Mouse (Mus musculus): Measurements from ENCODE around the gene 9430097D07Rik. TPM values are rescaled to one million over a fixed set of nuclear protein-coding genes. Genes with fewer than 3 reads are reported as not detected.
A peak's percentile ranks its signal among the peaks of the same experiment; 100 is the strongest.

The 9430097D07Rik gene
- total RNA-seq, 2 experiments from 2014 or later = not detected

DNA sequence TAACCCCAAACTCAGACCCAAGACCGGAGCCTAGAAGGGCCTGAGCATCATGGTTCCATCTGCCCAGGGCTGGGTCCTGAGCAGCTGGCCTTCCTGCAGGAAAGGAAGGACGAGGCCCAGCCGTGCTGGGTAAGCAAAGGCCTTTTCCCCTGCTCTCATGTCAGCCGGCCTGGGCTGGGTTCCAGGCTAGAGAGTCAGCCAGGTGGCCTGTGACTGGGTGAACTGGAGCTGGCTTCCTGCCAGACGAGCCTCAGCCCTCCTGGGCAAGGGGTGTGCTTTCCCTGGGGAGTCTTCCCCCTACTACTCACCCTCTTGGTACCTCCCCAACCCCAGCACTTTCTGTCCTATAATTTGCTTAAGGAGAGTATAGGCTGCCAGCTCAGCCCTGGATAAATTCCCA lies 7.3 kb downstream of the 9430097D07Rik start:
- ATAC-seq (replicated peaks; ENCODE audit: poor library complexity) = no peak

DNA sequence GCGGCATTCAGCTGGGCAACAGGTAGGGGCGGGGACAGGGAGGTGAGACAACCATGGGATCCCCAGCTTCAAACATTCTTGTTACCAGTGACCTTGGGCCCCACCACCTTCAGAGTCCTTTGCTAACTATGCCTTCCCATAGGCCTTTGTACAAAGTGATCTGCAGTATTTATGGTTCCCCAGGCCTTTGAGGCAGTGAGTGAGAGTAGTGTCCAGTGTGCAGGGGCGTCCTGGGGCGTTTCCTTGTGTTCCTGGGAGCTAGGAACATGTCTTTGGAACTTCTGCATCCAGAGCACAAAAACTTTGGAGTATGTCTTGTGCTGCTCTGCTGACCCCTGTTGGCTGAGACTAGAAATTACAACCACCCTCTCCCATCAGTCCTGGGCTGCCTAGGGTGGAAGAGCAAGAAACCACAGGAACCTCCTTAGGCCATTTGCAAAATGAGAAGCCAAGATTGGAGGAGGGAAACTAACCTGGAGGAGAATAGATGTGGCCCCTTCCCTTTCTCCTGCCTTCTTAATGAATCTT lies 8.9 kb downstream of the 9430097D07Rik start:
- peak; percentile 73 for ATAC-seq (replicated peaks; ENCODE audit: poor library complexity)

DNA sequence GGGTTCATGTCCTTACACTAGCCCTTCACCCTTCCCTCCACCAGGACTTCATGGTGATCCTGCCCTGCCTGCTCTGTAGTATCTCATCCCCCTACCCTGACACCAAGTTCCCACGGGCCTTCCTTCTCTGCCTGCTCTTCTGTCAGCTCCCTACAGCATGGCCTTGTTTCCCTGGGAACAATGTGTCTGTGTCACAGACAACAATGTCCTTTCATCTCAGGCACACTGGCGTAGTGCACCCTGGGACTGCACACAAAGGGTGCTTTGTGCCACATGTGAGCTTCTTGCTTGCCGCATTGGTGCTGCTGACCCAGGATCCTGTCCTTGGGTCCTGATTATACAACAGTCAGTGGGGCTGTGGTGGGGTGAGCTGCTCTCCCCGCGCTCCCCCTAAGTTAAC lies 15.9 kb downstream of the 9430097D07Rik start:
- no peak for ATAC-seq (replicated peaks; ENCODE audit: poor library complexity)

DNA sequence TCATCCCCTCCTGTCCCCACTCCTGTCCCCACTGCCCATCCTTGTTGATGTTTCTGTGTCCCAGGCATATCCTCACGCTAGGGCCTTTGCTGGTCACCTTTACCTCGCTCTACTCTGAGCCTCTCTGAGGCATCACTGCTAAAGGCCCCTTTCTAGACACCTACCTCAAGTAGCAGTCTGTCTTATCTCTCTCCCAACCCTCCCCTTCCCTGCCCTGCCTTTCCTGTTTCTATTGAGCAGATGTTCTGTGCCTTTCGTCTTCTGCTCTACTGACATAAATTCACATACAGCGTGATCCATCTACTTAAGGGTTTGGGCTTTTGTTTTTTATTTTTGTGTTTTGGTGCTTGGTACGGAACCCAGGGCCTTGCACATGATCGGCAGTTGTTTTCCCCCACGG lies 19.5 kb downstream of the 9430097D07Rik start:
- ATAC-seq (replicated peaks; ENCODE audit: poor library complexity) = no peak

DNA sequence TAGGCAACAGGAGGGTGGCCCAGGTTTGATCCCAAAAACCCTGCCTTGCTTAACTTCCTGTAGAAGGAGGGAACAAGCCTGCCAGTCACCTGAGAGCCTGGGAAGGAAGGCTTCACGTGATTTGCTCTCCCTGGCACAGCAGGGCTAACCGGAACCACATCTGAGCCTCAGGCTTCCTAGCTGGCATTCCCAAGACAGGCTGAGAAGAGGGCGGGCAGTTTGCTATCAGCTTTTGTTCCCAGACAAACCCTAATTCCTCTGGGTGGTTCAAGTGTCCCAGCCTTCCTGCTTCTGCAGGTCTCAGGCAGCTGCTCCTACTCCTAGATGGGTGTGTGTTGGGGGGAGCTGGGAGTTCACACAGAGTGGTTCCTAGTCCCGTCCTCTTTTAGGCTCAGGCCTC lies 20.0 kb downstream of the 9430097D07Rik start:
- no peak for ATAC-seq (replicated peaks; ENCODE audit: poor library complexity)

DNA sequence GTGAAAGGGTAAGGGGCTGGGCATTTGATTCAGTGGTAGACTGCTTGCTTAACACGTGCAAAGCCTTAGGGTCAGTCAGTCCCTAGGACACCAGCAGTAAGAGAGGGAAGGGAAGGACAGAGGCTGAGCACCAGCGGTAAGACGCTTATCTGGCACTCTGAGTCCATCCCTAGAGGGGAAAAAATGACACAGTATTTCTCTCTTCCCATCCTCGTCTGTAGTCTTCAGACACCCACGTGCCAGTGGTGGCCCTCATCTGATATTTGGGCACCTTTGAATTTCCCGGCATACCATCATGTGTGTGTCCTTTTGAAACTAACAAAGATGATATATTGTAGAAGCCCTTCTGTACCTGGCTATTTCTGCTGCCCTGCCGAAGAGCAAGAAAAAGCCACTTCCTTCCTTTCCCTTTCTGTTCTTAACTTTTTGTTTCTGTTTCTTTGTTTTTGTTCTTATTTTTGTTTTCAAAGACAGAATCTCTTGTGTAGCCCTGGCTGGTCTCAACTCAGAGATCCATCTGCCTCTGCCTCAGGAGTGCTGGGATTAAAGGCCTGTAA lies 21.8 kb downstream of the 9430097D07Rik start:
- ATAC-seq (replicated peaks; ENCODE audit: poor library complexity) = no peak

DNA sequence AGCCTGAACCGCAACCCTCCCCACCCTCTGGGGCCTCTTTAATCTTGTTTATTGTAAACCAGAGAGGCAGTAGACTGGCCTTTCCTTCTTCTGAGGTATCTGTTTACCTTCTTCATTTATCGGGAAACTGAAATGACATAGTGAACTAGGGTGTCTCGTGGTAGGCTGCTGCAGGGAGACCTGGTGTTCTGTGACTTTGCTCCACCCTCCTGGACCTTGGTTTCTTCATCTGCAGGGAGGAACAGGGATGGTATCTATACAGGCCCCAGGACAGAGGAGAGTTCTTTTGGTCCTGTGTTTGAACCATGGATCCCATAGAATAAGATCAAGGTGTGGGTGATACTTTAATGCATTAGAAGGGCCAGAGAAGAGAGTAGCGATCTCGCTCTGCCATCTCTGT lies 24.2 kb downstream of the 9430097D07Rik start:
- ATAC-seq (replicated peaks; ENCODE audit: poor library complexity) = no peak

DNA sequence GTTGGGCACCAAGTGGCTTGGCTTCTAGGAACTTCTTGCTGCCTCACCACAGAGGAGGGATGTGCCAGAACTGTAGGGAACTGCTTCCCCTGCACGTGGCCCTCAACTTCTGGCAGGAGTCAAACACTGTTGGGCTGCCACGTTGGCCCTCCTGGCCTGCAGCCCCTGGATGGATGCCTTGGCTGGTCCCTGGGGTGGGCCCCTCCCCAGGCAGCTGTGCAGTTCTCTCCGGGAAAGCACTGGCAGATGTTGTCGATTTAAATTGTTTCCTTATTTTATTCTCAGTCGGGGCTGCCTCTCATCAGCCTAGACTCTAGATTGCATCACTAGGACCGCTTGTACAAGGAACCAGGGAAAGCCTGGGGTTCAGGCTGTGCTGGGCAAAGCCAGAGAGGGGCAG lies 25.7 kb downstream of the 9430097D07Rik start:
- ATAC-seq (replicated peaks; ENCODE audit: poor library complexity) = 0 out of 2 replicates have a peak, but pooled peaks have one; percentile 29

DNA sequence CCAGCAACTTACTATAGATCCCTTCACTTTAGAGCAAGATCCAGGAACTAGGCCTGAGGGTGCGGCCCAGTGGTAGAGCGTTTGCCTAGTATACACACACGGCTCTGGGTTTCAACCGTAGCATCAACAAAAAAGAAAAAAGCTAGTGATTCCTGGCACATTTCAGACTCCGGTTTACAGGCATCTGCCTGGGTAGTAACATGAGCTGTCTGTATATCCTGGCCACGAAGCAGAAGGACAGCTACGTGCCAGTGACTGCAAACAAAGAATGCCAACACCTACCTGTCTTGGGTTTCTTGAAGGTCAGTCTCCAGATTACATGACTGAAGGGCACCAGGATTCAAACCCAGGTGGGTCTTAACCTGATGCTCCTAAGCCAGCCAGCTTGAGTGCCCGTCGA lies 26.3 kb downstream of the 9430097D07Rik start:
- ATAC-seq (replicated peaks; ENCODE audit: poor library complexity) = no peak

DNA sequence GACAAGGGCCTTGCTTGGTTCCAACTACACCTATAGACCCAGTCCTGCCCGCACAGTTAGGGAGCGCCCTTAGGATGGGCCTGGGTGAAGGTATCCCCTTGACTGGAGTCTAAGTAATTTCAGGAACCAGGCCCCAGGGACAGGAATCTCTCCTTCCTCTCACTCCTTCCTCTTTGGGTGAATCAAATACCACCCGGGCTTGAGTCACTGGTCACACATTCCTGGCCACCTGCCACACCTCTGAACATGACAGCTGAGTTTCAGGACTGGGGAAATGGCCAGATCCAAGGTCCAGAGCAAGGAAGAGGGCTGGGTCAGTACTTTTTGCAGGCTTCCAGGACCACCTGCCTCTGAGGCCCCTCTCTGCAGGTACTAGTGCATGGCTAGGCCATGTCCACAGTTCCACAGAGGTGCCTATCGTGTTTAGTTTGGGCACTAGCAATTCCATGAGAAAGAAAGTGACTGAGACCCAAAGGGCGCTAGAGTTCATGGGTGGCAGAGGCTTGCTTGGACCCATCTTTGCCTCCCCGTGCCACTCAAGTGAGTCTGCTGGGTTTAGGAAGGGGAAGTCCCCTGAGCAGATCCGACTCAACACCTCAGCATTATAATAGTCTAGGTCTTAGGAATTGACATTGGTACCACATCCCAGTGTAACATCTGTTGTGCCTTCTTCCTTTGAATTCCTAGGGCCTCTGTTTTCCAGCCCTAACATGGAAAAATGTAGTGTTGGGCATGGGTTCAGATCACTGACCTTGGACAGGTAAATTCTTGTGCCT lies 27.3 kb downstream of the 9430097D07Rik start:
- ATAC-seq (replicated peaks; ENCODE audit: poor library complexity) = peak; percentile 35; the same call in 1 of the 2 replicates

DNA sequence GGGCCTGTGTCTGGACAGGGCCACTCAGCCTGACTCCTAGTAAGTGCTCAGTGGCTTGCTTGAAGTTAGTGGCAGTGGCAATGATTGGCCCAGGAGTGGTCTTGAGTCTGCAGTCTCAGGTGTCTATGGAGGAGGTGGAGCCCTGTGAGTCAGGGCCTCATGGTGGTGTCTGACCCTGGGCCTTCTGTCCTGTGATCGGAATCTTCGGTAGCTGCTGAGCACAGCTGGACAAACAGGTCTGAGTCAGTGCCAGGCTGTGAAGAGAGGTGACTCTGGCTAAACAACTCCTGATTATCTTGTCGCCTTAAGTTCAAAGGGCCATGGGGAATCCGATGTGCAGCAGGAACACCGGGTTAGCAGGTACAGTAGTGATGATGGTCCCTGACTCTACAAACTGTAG lies 28.1 kb downstream of the 9430097D07Rik start:
- no peak for ATAC-seq (replicated peaks; ENCODE audit: poor library complexity)

DNA sequence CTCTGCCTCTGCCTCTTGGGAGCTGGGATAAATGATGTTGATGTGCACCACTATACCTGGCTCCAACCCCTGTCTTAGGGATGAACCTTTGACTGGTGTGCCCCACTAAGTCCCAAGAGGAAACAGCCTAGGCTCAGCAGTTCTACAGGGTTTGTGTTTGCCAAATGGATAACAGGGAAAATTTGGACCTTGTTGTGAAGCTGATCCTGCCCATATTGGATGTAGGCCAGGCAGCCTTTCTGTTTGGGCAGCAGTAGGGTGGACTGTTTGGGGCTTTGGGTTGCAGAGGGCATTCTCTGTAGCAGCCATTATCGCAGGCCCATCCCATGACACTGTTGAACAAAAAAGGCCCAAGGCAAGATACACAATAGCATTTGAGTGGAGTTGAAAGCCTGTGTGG lies 28.5 kb downstream of the 9430097D07Rik start:
- ATAC-seq (replicated peaks; ENCODE audit: poor library complexity) = no peak

DNA sequence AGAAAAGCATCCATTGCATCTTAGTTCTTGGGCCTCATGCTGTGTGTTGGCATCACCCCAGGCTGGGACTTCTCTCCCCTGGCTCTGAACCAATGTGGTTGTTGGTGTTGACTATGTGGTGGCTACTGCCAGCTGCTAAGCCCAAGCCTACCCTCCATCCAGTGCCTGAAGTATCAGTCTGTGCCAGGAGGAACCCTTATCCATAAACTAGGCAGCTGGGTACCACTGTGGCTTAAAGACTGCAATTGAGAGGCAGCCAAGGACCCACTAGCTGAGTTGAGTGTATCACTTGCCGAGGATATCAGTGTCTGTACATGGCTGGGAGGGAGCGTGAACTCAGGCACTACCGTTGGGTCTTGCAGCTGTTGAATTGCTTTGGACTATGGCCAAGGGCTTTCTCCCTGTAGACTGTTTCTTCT lies 32.4 kb downstream of the 9430097D07Rik start:
- ATAC-seq (replicated peaks; ENCODE audit: poor library complexity) = peak; percentile 61

DNA sequence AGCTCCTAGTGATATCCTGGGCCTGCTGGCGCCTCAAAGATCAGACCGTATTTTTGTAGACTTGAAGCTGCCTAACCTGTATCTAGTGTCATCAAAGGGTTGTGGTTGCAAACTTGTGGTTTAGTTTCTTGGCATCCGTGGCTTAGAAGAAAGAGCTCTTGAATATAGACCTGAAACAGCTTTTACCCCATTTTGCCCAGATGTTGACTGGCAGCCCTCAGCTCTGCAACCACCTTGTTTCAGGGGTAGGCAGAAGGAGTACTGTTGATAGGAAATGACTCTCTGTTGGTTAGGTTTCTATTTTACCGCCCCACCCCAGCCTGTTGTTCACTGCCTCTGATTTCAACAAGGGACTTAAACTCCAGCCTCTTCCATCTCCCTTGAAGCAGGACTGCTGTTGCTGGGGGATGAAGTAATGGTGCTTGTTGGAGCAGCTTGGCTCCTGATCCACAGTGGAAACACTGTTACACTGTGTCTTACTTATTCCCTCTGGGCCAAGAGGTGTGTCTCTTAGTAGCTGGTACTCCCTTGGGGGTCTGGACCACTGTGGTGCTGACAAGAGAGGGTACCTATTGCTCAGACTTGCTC lies 33.4 kb downstream of the 9430097D07Rik start:
- peak; percentile 23 for ATAC-seq (replicated peaks; ENCODE audit: poor library complexity)

DNA sequence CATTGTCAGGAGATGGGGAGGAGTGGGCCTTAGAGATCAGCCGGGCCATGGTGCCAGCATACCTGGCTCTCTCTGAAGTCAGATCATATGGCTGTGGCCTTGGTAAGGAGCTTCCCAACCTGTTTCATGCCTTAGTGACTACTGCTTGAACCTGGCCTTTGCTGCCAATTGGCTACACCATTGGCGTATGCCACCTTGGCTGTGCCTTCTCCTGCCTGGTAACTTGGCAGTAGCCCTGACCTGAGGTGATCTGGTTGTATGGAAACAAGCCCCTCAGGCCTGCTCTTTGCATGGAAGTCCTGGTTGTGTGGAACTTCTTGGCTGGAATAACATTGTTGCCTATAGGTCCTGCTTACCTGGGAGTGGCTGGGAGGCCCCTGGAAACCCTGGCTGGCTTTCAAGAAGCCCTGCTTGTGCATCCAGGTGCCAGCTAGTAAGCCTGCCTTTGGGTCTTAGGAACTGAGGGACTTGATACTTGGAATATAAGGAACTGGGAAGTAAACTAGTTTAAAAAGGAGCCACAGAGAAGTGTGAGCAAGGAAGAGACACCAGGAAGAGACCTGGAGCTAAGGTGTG lies 34.1 kb downstream of the 9430097D07Rik start:
- ATAC-seq (replicated peaks; ENCODE audit: poor library complexity) = no peak

DNA sequence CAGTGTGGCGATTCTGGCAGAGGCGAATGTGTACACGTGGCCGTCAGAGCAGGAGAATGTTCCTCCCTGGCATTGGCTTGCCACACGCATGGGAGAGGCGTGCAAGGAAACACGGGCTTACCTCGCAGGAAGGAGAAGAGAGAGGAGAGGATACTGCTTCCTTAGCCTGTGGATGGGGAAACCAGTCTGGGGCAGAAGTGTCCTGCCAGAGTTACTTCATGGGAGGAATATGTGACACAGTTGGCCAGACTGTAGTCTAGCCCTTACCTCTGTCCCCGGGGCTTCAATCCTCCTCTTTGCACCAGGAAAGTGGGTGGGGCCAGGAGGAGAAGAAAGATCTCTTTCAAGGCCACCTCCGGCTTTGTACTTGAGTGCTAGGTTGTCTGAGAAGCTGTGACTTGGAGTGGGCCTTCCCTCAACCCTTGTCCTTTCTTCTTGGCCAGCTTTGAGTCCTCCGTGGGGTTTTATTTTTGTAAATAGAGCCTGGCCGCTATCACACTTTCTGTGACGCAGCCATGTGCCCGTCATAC lies 36.0 kb downstream of the 9430097D07Rik start:
- ATAC-seq (replicated peaks; ENCODE audit: poor library complexity) = no peak

DNA sequence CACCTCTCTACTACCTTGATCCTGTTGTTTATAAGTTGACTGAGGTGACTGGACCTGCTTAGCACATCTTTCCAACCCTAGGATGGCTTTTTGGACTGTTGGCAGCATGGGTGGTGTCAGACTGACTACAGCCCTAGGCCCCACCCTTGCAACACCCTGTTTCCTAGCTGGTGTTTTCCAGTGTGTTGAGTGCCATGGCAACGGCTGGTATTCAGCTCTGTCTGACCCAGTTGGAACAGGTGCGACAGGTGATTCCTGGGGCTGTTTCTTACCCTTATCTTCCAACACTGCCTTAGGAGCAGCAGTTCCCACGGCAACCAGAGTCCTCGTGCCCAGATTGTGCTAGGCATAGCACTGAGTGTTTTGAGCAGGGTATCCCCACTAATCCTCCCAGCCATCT lies 37.0 kb downstream of the 9430097D07Rik start:
- ATAC-seq (replicated peaks; ENCODE audit: poor library complexity) = no peak

DNA sequence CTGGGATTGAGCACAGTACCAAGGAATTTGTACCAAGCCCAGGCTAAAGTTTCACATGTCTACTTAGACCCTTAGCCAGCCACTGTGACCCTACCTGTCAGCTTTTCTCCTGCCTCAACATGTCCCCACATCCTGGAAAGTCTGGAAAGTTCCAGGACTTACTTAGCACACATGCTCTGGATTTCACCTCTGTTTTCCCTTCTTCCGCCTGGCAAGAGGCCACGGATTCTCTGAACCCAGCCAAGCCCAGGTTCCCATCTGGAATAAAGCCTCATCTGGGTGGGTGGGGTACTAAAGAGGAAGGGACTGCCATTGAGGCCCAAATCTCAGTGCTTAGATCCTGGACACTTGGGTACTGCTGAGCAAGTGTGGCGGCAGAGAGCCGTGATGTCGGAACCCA lies 37.5 kb downstream of the 9430097D07Rik start:
- ATAC-seq (replicated peaks; ENCODE audit: poor library complexity) = no peak

DNA sequence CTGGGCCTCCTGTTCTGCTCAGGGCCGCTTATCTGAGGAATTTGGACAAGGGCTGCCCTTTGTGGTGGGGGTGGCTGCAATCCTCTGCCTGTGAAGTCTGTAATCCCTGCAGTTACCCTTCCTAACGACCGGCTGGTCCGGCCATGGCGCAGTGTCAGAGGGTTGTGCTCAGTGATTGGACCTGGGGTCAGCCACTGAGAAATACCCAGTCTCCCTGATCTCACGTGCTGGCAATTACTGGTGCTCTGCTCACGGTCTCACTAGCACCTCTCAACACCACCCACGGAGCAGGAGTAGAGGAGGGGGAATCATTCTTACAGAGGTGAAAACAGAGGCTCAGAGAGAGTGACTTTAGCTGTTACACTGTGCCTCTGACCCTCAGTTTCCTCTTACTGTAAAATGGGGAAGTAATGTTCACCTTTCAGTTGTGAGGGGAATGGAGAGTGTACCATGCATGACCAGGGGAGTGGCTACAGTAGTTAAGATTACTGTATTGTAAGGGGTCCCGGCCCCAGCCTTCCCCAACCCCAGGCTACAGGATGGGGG lies 38.1 kb downstream of the 9430097D07Rik start:
- ATAC-seq (replicated peaks; ENCODE audit: poor library complexity) = no peak

DNA sequence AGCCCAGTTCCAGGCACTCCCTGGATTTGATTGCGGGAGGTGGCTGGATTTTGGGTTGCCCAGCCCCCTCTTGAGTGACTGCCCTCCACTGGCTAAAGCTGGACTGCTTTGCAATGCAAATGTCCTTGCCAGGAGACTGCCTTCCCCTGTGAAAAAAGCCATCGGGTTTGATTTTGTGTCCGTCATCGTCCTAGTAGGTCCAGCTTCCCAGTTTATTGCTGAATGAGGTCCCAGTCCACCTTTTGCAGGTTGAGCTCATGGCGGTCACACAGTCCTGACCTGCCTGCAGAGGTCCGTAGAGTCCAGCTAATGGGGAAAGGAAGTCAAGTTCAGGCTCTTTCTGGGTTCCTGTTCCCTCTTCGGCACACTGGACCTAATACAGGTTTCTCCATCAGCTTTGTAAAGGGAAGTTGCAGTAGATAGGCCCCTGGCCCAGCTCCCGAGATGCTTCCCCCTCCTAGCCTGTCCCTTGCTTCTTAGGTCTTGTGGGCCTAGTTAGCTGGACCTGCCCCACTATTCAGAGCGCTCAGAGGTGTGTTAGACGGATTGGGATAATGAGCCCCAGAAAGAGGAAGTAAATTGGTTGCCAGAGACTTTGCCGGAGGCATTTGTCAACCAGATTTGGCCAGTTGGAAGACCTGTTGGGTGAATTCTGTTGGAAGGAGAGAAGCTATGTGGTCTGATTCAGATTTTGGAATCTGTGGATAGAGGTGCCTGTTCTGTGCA lies 38.7 kb downstream of the 9430097D07Rik start:
- peak; percentile 18; the same call in 1 of the 2 replicates for ATAC-seq (replicated peaks; ENCODE audit: poor library complexity)
